ENCODE assay signal across 18 mouse cellular contexts in genomic region chr11:65743866-65744265, GRCm38 (mm10). TPM values are rescaled to one million over a fixed set of nuclear protein-coding genes. Genes with fewer than 3 reads are reported as not detected.
DNase-seq lines count a peak whose midpoint lies in the region; ATAC-seq lines count a peak whose summit lies in the region.
"Had no signal": no experiment of that assay in that cellular context is flagged by ENCODE, and none has a peak within 500 bp of the region (broad histone marks: within the 10 kb centered on the region; RNA-seq: fewer than 3 reads in every experiment).

No protein-coding gene starts in this region.

- no peak overlapping the region for H3K4me2 ChIP-seq in heart, embryonic 11.5 days
- H3K4me2 ChIP-seq in hindbrain, embryonic 12.5 days (replicated peaks): no peak overlapping the region
- H3K4me2 ChIP-seq: embryonic facial prominence, embryonic 13.5 days; forebrain, embryonic 13.5 days; intestine, embryonic 15.5 days; liver, embryonic 13.5 days had no signal

- DNase-seq in adrenal gland, adult (ENCODE audit: inconsistent age in 2 of 2, low spot score in 1 of 2): peak; percentile 57 to 88
- no peak for DNase-seq in adrenal gland, postnatal 4 days (ENCODE audit: low spot score in 2 of 2)
- DNase-seq in heart, adult 18-20 months: peak; percentile 48 to 54
- DNase-seq in NIH3T3 (ENCODE audit: low read depth): peak; percentile 66
- peak; percentile 40 for DNase-seq in fibroblast of lung, adult 2 months (ENCODE audit: low read depth)
- DNase-seq in thymus, postnatal 36 days: no peak
- DNase-seq: gastrocnemius, postnatal 10 days; kidney, postnatal 25 days; liver, embryonic 13.5 days; right cerebral cortex, adult 18-20 months; thymus, adult 2 months had no signal

- no peak overlapping the region for H3K9ac ChIP-seq in heart, embryonic 11.5 days (ENCODE audit: low read depth, low read length)
- no peak overlapping the region for H3K9ac ChIP-seq in hindbrain, embryonic 12.5 days
- H3K9ac ChIP-seq: embryonic facial prominence, embryonic 13.5 days; forebrain, embryonic 13.5 days; intestine, embryonic 15.5 days; liver, embryonic 13.5 days had no signal

- H3K27me3 ChIP-seq in heart, embryonic 11.5 days (ENCODE audit: control insufficient read depth, insufficient read depth, low read length): no peaks in the 10 kb centered on the region
- no peaks in the 10 kb centered on the region for H3K27me3 ChIP-seq in hindbrain, embryonic 12.5 days
- H3K27me3 ChIP-seq: embryonic facial prominence, embryonic 13.5 days; forebrain, embryonic 13.5 days; intestine, embryonic 15.5 days; liver, embryonic 13.5 days had no signal

- WGBS in heart, embryonic 11.5 days (ENCODE audit: insufficient replicate concordance): 86% methylated on average over 3 of the region's 3 CpGs
- WGBS in hindbrain, embryonic 12.5 days: 92% methylated on average over 3 of the region's 3 CpGs

- no peaks in the 10 kb centered on the region for H3K9me3 ChIP-seq in heart, embryonic 11.5 days (replicated peaks; ENCODE audit: control insufficient read depth, low read length)
- no peaks in the 10 kb centered on the region for H3K9me3 ChIP-seq in hindbrain, embryonic 12.5 days (replicated peaks)
- H3K9me3 ChIP-seq: embryonic facial prominence, embryonic 13.5 days; forebrain, embryonic 13.5 days; hindbrain, embryonic 10.5 days; intestine, embryonic 15.5 days; liver, embryonic 13.5 days had no signal

- no peaks in the 10 kb centered on the region for H3K36me3 ChIP-seq in heart, embryonic 11.5 days (ENCODE audit: control insufficient read depth, insufficient read depth, low read length)
- H3K36me3 ChIP-seq in hindbrain, embryonic 12.5 days: no peaks in the 10 kb centered on the region
- H3K36me3 ChIP-seq: embryonic facial prominence, embryonic 13.5 days; intestine, embryonic 15.5 days had no signal

- no peak for ATAC-seq in heart, embryonic 11.5 days (replicated peaks; ENCODE audit: insufficient number of reproducible peaks, low FRiP score, low TSS enrichment)
- no peak for ATAC-seq in hindbrain, embryonic 12.5 days (ENCODE audit: low FRiP score)
- ATAC-seq: forebrain, embryonic 13.5 days; intestine, embryonic 15.5 days had no signal

- H3K27ac ChIP-seq in heart, embryonic 11.5 days (ENCODE audit: low read depth, low read length): no peak overlapping the region
- H3K27ac ChIP-seq in hindbrain, embryonic 12.5 days: no peak overlapping the region
- H3K27ac ChIP-seq: embryonic facial prominence, embryonic 13.5 days; forebrain, embryonic 13.5 days; hindbrain, embryonic 10.5 days; intestine, embryonic 15.5 days; liver, embryonic 13.5 days; macrophage had no signal

- peaks cover 5% of the 10 kb centered on the region; the same call in 1 of the 2 replicates for H3K4me1 ChIP-seq in heart, embryonic 11.5 days (ENCODE audit: control insufficient read depth, insufficient read depth, low read length)
- H3K4me1 ChIP-seq in hindbrain, embryonic 12.5 days: no peaks in the 10 kb centered on the region
- H3K4me1 ChIP-seq: hindbrain, embryonic 10.5 days had no signal

- no peak overlapping the region for H3K4me3 ChIP-seq in heart, embryonic 11.5 days (ENCODE audit: low read depth, low read length)
- H3K4me3 ChIP-seq in hindbrain, embryonic 12.5 days: no peak overlapping the region
- H3K4me3 ChIP-seq: embryonic facial prominence, embryonic 13.5 days; forebrain, embryonic 13.5 days; hindbrain, embryonic 10.5 days; intestine, embryonic 15.5 days; liver, embryonic 13.5 days had no signal

RNA-seq across cellular contexts. Expression of gene Map2k4, which starts 44.2 kb away (rescaled TPM):
- 10 to 100 TPM; 55.4 to 59.2 TPM for total RNA-seq in adrenal gland, postnatal 4 days (2021)
- total RNA-seq in heart, adult 18-20 months (2021): 10 to 100 TPM; 42.1 to 43.9 TPM
- polyA plus RNA-seq in heart, embryonic 11.5 days (2014; fragmentation: Nextera tagmentation; extraction: Ambion mirVana): 80.0 and 81.5 TPM in 2 replicates
- polyA plus RNA-seq in hindbrain, embryonic 12.5 days (2016; fragmentation: Nextera tagmentation; extraction: Ambion mirVana): 68.7 and 73.4 TPM in 2 replicates

Comparison
In these comparisons a context has a peak if more than half of its experiments do, and no peak if none do; other contexts are left out.
1. DNase-seq: peak in adrenal gland, adult (2 of 2), heart, adult 18-20 months (2 of 2), NIH3T3 (single experiment) and fibroblast of lung, adult 2 months (single experiment); none in adrenal gland, postnatal 4 days (0 of 2) and thymus, postnatal 36 days (0 of 2).